Mouse (Mus musculus): ENCODE measurements around the gene Tmem222. TPM values are rescaled to one million over a fixed set of nuclear protein-coding genes. Genes with fewer than 3 reads are reported as not detected.

Gene Tmem222
- total and polyA plus RNA-seq, 3 experiments: 51.8 to 69.2 TPM; not detected in 1

DNA sequence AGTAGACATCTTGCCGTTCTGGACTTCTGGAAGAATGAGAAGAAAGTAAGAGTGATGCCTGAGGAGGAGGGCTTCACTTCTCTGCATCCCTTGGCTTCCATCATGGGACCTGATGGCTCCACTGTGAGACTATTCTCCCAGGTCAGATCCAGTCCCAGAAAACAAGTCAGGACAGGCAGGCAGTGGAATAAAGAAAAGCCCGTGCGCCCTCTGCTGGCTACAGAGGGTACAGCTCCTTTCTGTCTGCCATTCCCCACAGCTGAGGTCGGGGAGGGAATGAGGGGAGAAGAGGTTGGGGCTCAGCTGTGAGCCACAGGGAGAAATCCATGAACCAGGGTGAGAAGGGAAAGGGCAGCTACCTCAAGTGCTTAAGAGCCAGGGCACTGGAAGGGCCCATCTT lies 24.2 kb upstream of the Tmem222 start:
- Histone ChIP-seq H3K27me3 (ENCODE audit: control insufficient read depth in 1 of 2, insufficient read depth in 2 of 2, low read length in 2 of 2) (no peaks in the 10 kb centered on the region), H3K9me3 (replicated peaks; ENCODE audit: insufficient read depth, low read length) (no peaks in the 10 kb centered on the region), H3K36me3 (ENCODE audit: control insufficient read depth in 1 of 2, insufficient read depth in 2 of 2, low read length in 2 of 2) (no peaks in the 10 kb centered on the region; a peak in 1 of 4 replicates), H3K4me1 (ENCODE audit: control insufficient read depth in 1 of 2, insufficient read depth in 2 of 2, low read length in 2 of 2) (no peaks in the 10 kb centered on the region), H3K4me3 (ENCODE audit: control insufficient read depth in 1 of 2, insufficient read depth in 1 of 2, low read depth in 2 of 2, low read length in 2 of 2) (no peak overlapping the region), H3K79me2 (ENCODE audit: control insufficient read depth, insufficient read depth, low read length, poor library complexity) (no peaks in the 10 kb centered on the region), H3K9ac (ENCODE audit: control insufficient read depth, low read depth, low read length, poor library complexity, severe bottlenecking) (no peak overlapping the region), H3K27ac (ENCODE audit: control insufficient read depth, low read depth, low read length) (no peak overlapping the region)
- peak; percentile 62 for DNase-seq (ENCODE audit: low read depth, low spot score)
- TF ChIP-seq ZMIZ1 (IDR thresholded peaks at IDR 0.05; ENCODE audit: low read depth, low read length): no peak
- peak; percentile 78 for TF ChIP-seq ZC3H11A (IDR thresholded peaks at IDR 0.05; ENCODE audit: low read depth, low read length)
- TF ChIP-seq RAD21 (IDR thresholded peaks at IDR 0.05; ENCODE audit: low read depth, low read length): peak; percentile 70
- peak; percentile 79 to 95 (median 92) for TF ChIP-seq CTCF (IDR thresholded peaks at IDR 0.05 in 2 of 3, conservative IDR thresholded peaks at IDR 0.05 in 1 of 3; ENCODE audit: control insufficient read depth in 1 of 3, insufficient read depth in 1 of 3, low read depth in 2 of 3, low read length in 3 of 3, poor library complexity in 1 of 3, severe bottlenecking in 1 of 3)
- TF ChIP-seq GABPA (IDR thresholded peaks at IDR 0.05; ENCODE audit: low read depth, low read length): no peak
- peak; percentile 93 for TF ChIP-seq SMC3 (IDR thresholded peaks at IDR 0.05; ENCODE audit: low read depth, low read length)

DNA sequence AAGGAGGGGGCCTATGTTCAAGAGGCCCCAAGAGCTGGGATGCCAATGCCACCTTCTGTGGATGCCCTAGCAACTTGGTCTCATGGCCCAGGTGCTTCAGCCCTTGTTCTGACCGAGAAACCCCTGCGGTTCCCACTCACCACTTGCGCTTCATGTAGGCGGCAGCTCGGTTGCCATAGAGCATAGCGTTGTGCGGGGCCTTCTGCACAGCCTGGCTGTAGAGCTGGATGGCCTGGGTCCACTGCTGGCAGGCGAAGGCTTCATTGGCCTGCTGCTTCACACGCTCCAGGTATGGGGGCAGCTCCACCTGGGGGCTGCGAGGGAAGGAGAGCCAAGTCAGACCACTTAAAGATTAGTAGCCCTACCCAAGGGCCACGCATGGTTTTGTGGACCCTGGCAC lies 22.8 kb upstream of the Tmem222 start:
- Histone ChIP-seq H3K36me3 (ENCODE audit: control insufficient read depth in 1 of 2, insufficient read depth in 2 of 2, low read length in 2 of 2) (no peaks in the 10 kb centered on the region; a peak in 1 of 4 replicates), H3K27me3 (ENCODE audit: control insufficient read depth in 1 of 2, insufficient read depth in 2 of 2, low read length in 2 of 2) (no peaks in the 10 kb centered on the region), H3K79me2 (ENCODE audit: control insufficient read depth, insufficient read depth, low read length, poor library complexity) (no peaks in the 10 kb centered on the region), H3K9ac (ENCODE audit: control insufficient read depth, low read depth, low read length, poor library complexity, severe bottlenecking) (no peak overlapping the region), H3K4me3 (ENCODE audit: control insufficient read depth in 1 of 2, insufficient read depth in 1 of 2, low read depth in 2 of 2, low read length in 2 of 2) (no peak overlapping the region), H3K27ac (ENCODE audit: control insufficient read depth, low read depth, low read length) (no peak overlapping the region), H3K9me3 (replicated peaks; ENCODE audit: insufficient read depth, low read length) (no peaks in the 10 kb centered on the region), H3K4me1 (ENCODE audit: control insufficient read depth in 1 of 2, insufficient read depth in 2 of 2, low read length in 2 of 2) (no peaks in the 10 kb centered on the region)
- DNase-seq (ENCODE audit: low read depth, low spot score): no peak
- TF ChIP-seq MYC (IDR thresholded peaks at IDR 0.05; ENCODE audit: low read depth, low read length): no peak
- TF ChIP-seq SIN3A (IDR thresholded peaks at IDR 0.05; ENCODE audit: low read length): no peak
- TF ChIP-seq EP300 (IDR thresholded peaks at IDR 0.05; ENCODE audit: low read depth in 1 of 2, low read length in 2 of 2): no peak
- TF ChIP-seq MXI1 (IDR thresholded peaks at IDR 0.05; ENCODE audit: low read depth, low read length): no peak
- TF ChIP-seq POLR2AphosphoS2 (IDR thresholded peaks at IDR 0.05; ENCODE audit: low read length): no peak
- TF ChIP-seq MAX (IDR thresholded peaks at IDR 0.05; ENCODE audit: low read length): no peak
- TF ChIP-seq USF1 (IDR thresholded peaks at IDR 0.05; ENCODE audit: low read depth, low read length): no peak
- TF ChIP-seq ETS1 (IDR thresholded peaks at IDR 0.05; ENCODE audit: low read depth, low read length): no peak
- no peak for TF ChIP-seq JUND (IDR thresholded peaks at IDR 0.05; ENCODE audit: low read depth, low read length)
- no peak for TF ChIP-seq GABPA (IDR thresholded peaks at IDR 0.05; ENCODE audit: low read depth, low read length)
- TF ChIP-seq MAZ (IDR thresholded peaks at IDR 0.05; ENCODE audit: low read depth, low read length): no peak
- TF ChIP-seq ZKSCAN1 (IDR thresholded peaks at IDR 0.05; ENCODE audit: low read depth, low read length): no peak
- TF ChIP-seq UBTF (IDR thresholded peaks at IDR 0.05; ENCODE audit: borderline replicate concordance, insufficient read depth, low read depth, low read length): no peak
- TF ChIP-seq BHLHE40 (IDR thresholded peaks at IDR 0.05; ENCODE audit: borderline replicate concordance, low read depth, low read length): no peak
- TF ChIP-seq HCFC1 (IDR thresholded peaks at IDR 0.05; ENCODE audit: low read depth, low read length): no peak
- no peak for TF ChIP-seq POLR2A (IDR thresholded peaks at IDR 0.05; ENCODE audit: control insufficient read depth in 1 of 2, insufficient read depth in 1 of 2, low read depth in 1 of 2, low read length in 2 of 2, poor library complexity in 1 of 2)
- no peak for TF ChIP-seq POLR2AphosphoS5 (IDR thresholded peaks at IDR 0.05; ENCODE audit: borderline replicate concordance, low read depth, low read length)
